Mouse (Mus musculus): ENCODE measurements around the gene Tcaf3.

- TF ChIP-seq CTCF (IDR thresholded peaks at IDR 0.05; ENCODE audit: low read depth, low read length), result no peak
- no peak for TF ChIP-seq POLR2A (IDR thresholded peaks at IDR 0.05; ENCODE audit: insufficient read depth, low read length)
Measured at GRCm38 (mm10) chr6:42593138-42593882, 4.2 kb downstream of the Tcaf3 start.
